Mouse (Mus musculus): ENCODE data around the gene Lrrc9. TPM values are rescaled to one million over a fixed set of nuclear protein-coding genes. Genes with fewer than 3 reads are reported as not detected.

Gene Lrrc9
- polyA plus RNA-seq (2012; fragmentation: generic; extraction: Trizol): not detected
- long read RNA-seq, experiment 1: 0 reads
- long read RNA-seq, experiment 2: 0 reads

GRCm38 (mm10) chr12:72441839-72442576 lies at the start of gene Lrrc9:
Gene Lrrc9 (plus strand): TSS chr12:72441866.
- Histone ChIP-seq H3K36me3 (ENCODE audit: control insufficient read depth, insufficient read depth) (no peaks in the 10 kb centered on the region), H3K79me3 (ENCODE audit: low read depth) (no peaks in the 10 kb centered on the region), H3K4me3 (ENCODE audit: insufficient read depth, poor library complexity, severe bottlenecking) (no peak within 1 kb of the TSS), H3K79me2 (ENCODE audit: control insufficient read depth, insufficient read depth) (no peaks in the 10 kb centered on the region), H3ac (ENCODE audit: control insufficient read depth, insufficient read length, low read depth) (no peak within 1 kb of the TSS), H3K27me3 (ENCODE audit: control insufficient read depth, insufficient read depth, insufficient read length) (peaks cover 3% of the 10 kb centered on the region)
- TF ChIP-seq USF1 (IDR thresholded peaks at IDR 0.05; ENCODE audit: low read depth) (no peak), MYOD1 (IDR thresholded peaks at IDR 0.05; ENCODE audit: control insufficient read depth, insufficient read length, low read depth) (no peak), CEBPB (IDR thresholded peaks at IDR 0.05; ENCODE audit: low read depth) (no peak), FOSL1 (IDR thresholded peaks at IDR 0.05; ENCODE audit: insufficient read depth, low read length, poor library complexity, severe bottlenecking) (no peak), MAX (IDR thresholded peaks at IDR 0.05) (no peak)

GRCm38 (mm10) chr12:72393046-72393805 lies 48.4 kb upstream of the Lrrc9 start:
- H3K79me2 ChIP-seq (ENCODE audit: control insufficient read depth, insufficient read depth): no peaks in the 10 kb centered on the region
- no peak overlapping the region for H3ac ChIP-seq (ENCODE audit: control insufficient read depth, insufficient read length, low read depth)
- H3K79me3 ChIP-seq (ENCODE audit: low read depth): no peaks in the 10 kb centered on the region
- H3K4me3 ChIP-seq (ENCODE audit: insufficient read depth, poor library complexity, severe bottlenecking): no peak overlapping the region
- H3K36me3 ChIP-seq (ENCODE audit: control insufficient read depth, insufficient read depth): no peaks in the 10 kb centered on the region
- no peak for TF ChIP-seq CTCF (IDR thresholded peaks at IDR 0.05; ENCODE audit: control insufficient read depth, insufficient read depth, insufficient read length)
- no peak for TF ChIP-seq MYOD1 (IDR thresholded peaks at IDR 0.05; ENCODE audit: control insufficient read depth, insufficient read length, low read depth)
- no peak for TF ChIP-seq CEBPB (IDR thresholded peaks at IDR 0.05; ENCODE audit: low read depth)
- no peak for TF ChIP-seq MAX (IDR thresholded peaks at IDR 0.05)
- no peak for TF ChIP-seq USF1 (IDR thresholded peaks at IDR 0.05; ENCODE audit: low read depth)
- no peak for TF ChIP-seq FOSL1 (IDR thresholded peaks at IDR 0.05; ENCODE audit: insufficient read depth, low read length, poor library complexity, severe bottlenecking)
- peaks cover 12% of the 10 kb centered on the region for H3K27me3 ChIP-seq (ENCODE audit: control insufficient read depth, insufficient read depth, insufficient read length)

- H3K36me3 ChIP-seq (ENCODE audit: control insufficient read depth, insufficient read depth): no peaks in the 10 kb centered on the region
- no peak overlapping the region for H3K4me3 ChIP-seq (ENCODE audit: insufficient read depth, poor library complexity, severe bottlenecking)
- TF ChIP-seq MYOD1 (IDR thresholded peaks at IDR 0.05; ENCODE audit: control insufficient read depth, insufficient read length, low read depth): no peak
- TF ChIP-seq MYOG (IDR thresholded peaks at IDR 0.05; ENCODE audit: control insufficient read depth, extremely low read depth, insufficient read length): no peak
- TF ChIP-seq FOSL1 (IDR thresholded peaks at IDR 0.05; ENCODE audit: insufficient read depth, low read length, poor library complexity, severe bottlenecking): no peak
- no peak for TF ChIP-seq USF1 (IDR thresholded peaks at IDR 0.05; ENCODE audit: low read depth)
- no peak for TF ChIP-seq MAX (IDR thresholded peaks at IDR 0.05)
- H3K79me3 ChIP-seq (ENCODE audit: low read depth): no peaks in the 10 kb centered on the region
- H3K27me3 ChIP-seq (ENCODE audit: control insufficient read depth, insufficient read depth, insufficient read length): peaks cover 24% of the 10 kb centered on the region
- no peaks in the 10 kb centered on the region for H3K79me2 ChIP-seq (ENCODE audit: control insufficient read depth, insufficient read depth)
- H3ac ChIP-seq (ENCODE audit: control insufficient read depth, insufficient read length, low read depth): no peak overlapping the region
Observed at GRCm38 (mm10) chr12:72405031-72405430, 36.6 kb upstream of the Lrrc9 start.

- TF ChIP-seq USF1 (IDR thresholded peaks at IDR 0.05; ENCODE audit: low read depth): no peak
- no peak for TF ChIP-seq CEBPB (IDR thresholded peaks at IDR 0.05; ENCODE audit: low read depth)
- no peak for TF ChIP-seq MAX (IDR thresholded peaks at IDR 0.05)
- TF ChIP-seq CTCF (IDR thresholded peaks at IDR 0.05; ENCODE audit: control insufficient read depth, insufficient read depth, insufficient read length): no peak
- TF ChIP-seq FOSL1 (IDR thresholded peaks at IDR 0.05; ENCODE audit: insufficient read depth, low read length, poor library complexity, severe bottlenecking): no peak
- no peak for TF ChIP-seq MYOD1 (IDR thresholded peaks at IDR 0.05; ENCODE audit: control insufficient read depth, insufficient read length, low read depth)
- no peak for TF ChIP-seq MYOG (IDR thresholded peaks at IDR 0.05; ENCODE audit: control insufficient read depth, extremely low read depth, insufficient read length)
- Histone ChIP-seq H3K27me3 (ENCODE audit: control insufficient read depth, insufficient read depth, insufficient read length) (peaks cover 24% of the 10 kb centered on the region), H3K36me3 (ENCODE audit: control insufficient read depth, insufficient read depth) (no peaks in the 10 kb centered on the region), H3K4me3 (ENCODE audit: insufficient read depth, poor library complexity, severe bottlenecking) (no peak overlapping the region), H3K79me2 (ENCODE audit: control insufficient read depth, insufficient read depth) (no peaks in the 10 kb centered on the region), H3ac (ENCODE audit: control insufficient read depth, insufficient read length, low read depth) (no peak overlapping the region), H3K79me3 (ENCODE audit: low read depth) (no peaks in the 10 kb centered on the region)
Observed at GRCm38 (mm10) chr12:72407146-72407545, 34.5 kb upstream of the Lrrc9 start.

- Histone ChIP-seq H3K4me3 (ENCODE audit: insufficient read depth, poor library complexity, severe bottlenecking) (no peak overlapping the region), H3K79me2 (ENCODE audit: control insufficient read depth, insufficient read depth) (no peaks in the 10 kb centered on the region), H3K27me3 (ENCODE audit: control insufficient read depth, insufficient read depth, insufficient read length) (peaks cover 24% of the 10 kb centered on the region), H3K79me3 (ENCODE audit: low read depth) (no peaks in the 10 kb centered on the region), H3ac (ENCODE audit: control insufficient read depth, insufficient read length, low read depth) (no peak overlapping the region), H3K36me3 (ENCODE audit: control insufficient read depth, insufficient read depth) (no peaks in the 10 kb centered on the region)
- TF ChIP-seq MYOD1 (IDR thresholded peaks at IDR 0.05; ENCODE audit: control insufficient read depth, insufficient read length, low read depth) (no peak), CEBPB (IDR thresholded peaks at IDR 0.05; ENCODE audit: low read depth) (no peak), FOSL1 (IDR thresholded peaks at IDR 0.05; ENCODE audit: insufficient read depth, low read length, poor library complexity, severe bottlenecking) (no peak), MYOG (IDR thresholded peaks at IDR 0.05; ENCODE audit: control insufficient read depth, extremely low read depth, insufficient read length) (no peak), USF1 (IDR thresholded peaks at IDR 0.05; ENCODE audit: low read depth) (no peak), CTCF (IDR thresholded peaks at IDR 0.05; ENCODE audit: control insufficient read depth, insufficient read depth, insufficient read length) (no peak), MAX (IDR thresholded peaks at IDR 0.05) (no peak)
Observed at GRCm38 (mm10) chr12:72407721-72408110, 34.0 kb upstream of the Lrrc9 start.
